Mouse (Mus musculus) thymus, adult 18-20 months (tissue): Measurements from ENCODE around the gene Gm5901.
"Not testable (repeated sequence)": the region's sequence is repeated elsewhere in the genome, so short reads cannot be mapped to it uniquely, and the experiment has no call there.

Source experiments
- DNase-seq, 2 experiments: peaks; one replicate each; pipeline ENCODE4 v3.0.0; 2022; ENCODE audit warnings: mixed read lengths in 2 of 2

Gm5901 gene

GRCm38 (mm10) chr7:105374866-105375265 is at the start of gene Gm5901:
Gene Gm5901, plus strand, starts transcription at chr7:105375038.
- no peak for DNase-seq

GRCm38 (mm10) chr7:105325302-105325701 is 49.5 kb upstream of the Gm5901 start:
- DNase-seq: no peak

- DNase-seq: no peak
Measured at GRCm38 (mm10) chr7:105334004-105334403, 40.8 kb upstream of the Gm5901 start, which contains the start of gene Olfr690. Gene Olfr690, minus strand, starts transcription at chr7:105334104.

DNA sequence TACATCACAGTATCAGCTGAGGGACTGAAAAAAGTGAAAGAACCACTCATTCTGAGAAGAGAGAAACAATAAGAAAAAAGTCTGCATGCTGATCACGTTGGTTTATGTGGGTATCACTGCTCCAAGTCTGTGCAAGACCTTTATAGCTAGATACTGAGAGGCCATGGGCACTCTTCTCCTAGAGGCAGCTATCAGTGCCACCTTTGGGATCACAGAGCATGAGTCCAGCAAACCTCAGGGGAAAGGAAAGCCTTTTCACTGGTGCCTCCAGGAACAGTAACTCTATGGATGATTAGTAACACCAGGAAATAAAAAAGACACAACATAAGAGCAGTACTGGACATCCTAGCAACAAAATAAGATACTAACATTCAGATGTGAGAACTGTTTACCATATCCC is 32.7 kb upstream of the Gm5901 start, which contains the start of gene Olfr691:
TSS of gene Olfr691 (minus strand) at position 101 of the 400 bp plus-strand sequence.
- DNase-seq: no peak

- DNase-seq: no peak
Measured at GRCm38 (mm10) chr7:105342752-105343151, 32.1 kb upstream of the Gm5901 start.

DNA sequence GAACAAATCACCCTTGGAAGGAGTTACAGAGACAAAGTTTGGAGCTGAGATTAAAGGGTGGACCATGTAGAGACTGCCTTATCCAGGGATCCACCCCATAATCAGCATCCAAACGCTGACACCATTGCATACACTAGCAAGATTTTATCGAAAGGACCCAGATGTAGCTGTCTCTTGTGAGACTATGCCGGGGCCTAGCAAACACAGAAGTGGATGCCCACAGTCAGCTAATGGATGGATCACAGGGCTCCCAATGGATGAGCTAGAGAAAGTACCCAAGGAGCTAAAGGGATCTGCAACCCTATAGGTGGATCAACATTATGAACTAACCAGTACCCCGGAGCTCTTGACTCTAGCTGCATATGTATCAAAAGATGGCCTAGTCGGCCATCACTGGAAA is 18.8 kb upstream of the Gm5901 start:
- not testable (repeated sequence) for DNase-seq

DNA sequence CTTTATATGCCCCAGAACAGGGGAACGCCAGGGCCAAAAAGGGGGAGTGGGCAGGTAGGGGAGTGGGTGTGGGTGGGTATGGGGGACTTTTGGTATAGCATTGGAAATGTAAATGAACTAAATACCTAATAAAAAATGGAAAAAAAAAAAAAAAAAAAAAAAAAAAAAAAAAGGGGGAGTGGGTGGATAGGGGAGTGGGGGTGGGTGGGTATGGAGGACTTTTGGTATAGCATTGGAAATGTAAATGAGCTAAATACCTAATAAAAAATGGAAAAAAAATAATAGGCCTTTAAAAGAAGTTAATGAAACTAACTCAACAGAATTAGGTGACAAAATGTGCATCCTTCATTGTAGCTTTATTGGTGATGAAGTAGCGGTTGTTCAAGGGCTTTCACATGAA is 18.4 kb upstream of the Gm5901 start:
- DNase-seq: not testable (repeated sequence)

DNA sequence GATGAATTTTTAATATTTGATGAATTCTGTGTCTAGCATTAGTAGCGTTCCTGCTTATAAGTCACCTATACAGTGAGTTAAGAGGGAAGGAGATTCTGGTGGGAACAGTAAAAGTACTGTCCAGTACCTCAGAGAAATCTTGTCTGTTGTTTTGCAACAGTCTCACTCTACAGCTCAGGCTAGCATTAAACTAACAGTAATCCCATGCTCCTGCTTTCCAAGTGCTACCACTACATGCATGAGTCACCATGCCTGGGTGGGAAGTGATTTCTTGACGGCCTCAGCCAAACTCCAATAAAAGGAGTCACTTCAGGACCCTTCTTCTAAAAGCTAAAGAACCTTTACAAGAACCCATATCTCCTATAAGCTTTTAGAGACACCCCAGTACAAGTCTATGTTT is 13.1 kb upstream of the Gm5901 start:
- no peak for DNase-seq

GRCm38 (mm10) chr7:105367268-105367667 is 7.6 kb upstream of the Gm5901 start:
- no peak for DNase-seq

- DNase-seq: no peak
Measured at GRCm38 (mm10) chr7:105367930-105368329, 6.9 kb upstream of the Gm5901 start, which contains the start of gene Olfr692. Gene Olfr692, plus strand, starts transcription at chr7:105368230.

- DNase-seq: no peak
Measured at GRCm38 (mm10) chr7:105368521-105368920, 6.3 kb upstream of the Gm5901 start.

GRCm38 (mm10) chr7:105372912-105373311 is 1.9 kb upstream of the Gm5901 start:
- no peak for DNase-seq

- DNase-seq: no peak
Measured at GRCm38 (mm10) chr7:105373509-105373908, 1.3 kb upstream of the Gm5901 start.

DNA sequence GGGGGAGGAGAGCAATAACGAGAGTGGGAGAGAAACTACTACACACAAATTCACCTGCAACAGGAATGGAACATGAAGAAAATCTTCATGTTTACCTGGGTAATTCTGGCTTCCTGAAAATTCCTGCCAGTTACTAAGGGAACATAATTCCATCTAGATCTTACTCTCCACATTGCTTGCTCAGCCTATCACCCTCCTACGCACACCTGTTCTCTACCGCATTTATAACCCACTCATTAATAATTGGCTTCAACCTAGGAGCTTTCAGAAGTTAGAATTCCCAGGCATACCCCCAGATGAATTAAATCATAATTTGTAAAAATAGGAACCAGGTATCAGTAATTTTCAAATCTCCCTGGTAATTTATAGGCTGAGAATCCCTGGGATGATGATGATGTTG is 862 bp upstream of the Gm5901 start:
- DNase-seq: no peak

DNA sequence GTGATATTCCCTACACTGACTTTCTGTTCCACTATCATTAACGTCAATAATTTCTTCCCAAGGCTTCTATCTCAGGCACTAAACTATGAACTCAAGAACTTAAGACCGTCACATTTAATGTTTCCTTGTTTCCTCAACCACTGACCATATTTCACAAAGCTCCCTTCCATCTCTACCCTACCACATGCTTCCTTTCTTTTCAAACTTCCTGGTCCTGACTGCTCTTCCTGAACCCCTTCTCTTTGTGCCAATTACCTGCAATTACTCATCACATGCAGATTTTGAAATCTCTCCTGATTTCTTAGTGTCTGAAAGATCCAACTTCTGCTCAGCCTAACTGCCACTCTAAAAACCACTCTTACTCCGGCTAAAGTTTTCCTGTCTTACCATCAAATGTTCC is 5.5 kb downstream of the Gm5901 start:
- no peak for DNase-seq

GRCm38 (mm10) chr7:105387696-105388095 is 12.9 kb downstream of the Gm5901 start:
- no peak for DNase-seq

GRCm38 (mm10) chr7:105390236-105390635 is 15.4 kb downstream of the Gm5901 start:
- no peak for DNase-seq

DNA sequence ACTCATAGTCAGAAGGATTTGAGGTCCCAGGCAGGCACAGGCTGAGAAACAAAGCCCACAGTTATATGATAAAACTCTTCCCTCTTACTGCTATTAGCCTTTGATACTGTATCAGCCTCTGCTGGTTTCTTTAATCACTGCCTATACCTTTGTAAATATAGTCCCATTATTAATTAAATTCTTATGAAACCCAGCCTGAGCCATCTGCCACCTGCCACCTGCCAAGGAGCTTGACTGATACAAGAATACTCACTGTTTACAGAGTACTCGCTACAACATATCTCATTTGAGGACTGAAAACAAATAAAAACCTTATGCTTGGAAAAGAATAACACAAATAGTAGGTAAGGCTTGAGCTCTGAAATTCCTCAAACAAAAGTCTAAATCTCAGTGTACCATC is 19.8 kb downstream of the Gm5901 start:
- DNase-seq: no peak

DNA sequence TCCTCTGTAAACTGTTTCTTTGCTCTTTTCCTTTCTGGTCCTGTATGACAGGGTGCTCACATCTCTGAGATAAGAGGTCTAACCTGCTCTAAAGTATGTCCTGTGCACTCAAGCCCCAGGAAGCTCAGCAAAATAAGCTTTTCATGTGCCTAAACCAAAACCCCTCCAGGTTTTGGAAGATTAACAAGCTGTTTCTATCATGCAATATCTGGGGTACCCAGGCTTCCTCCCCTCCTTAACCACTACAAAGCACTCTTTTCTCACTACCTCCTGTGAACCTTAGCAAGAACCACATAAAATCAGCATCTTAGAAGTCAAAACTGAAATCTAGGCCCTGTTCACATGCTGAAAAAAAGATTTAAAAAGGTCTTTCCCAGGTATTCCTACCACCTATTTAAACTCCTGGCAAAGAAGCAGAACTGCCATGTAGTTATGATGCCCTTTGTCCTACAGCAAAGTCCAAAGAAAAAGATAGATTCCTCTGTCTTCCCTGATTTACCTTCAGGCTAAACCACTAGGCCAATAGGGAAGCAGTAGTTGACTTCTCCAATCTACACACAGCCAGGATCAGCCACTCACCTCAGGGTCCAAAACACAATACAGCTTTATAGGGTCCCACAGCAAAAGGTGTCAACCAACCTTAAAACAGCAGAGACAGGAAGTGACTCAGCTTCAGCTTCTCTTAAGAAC is 20.4 kb downstream of the Gm5901 start:
- DNase-seq: no peak

DNA sequence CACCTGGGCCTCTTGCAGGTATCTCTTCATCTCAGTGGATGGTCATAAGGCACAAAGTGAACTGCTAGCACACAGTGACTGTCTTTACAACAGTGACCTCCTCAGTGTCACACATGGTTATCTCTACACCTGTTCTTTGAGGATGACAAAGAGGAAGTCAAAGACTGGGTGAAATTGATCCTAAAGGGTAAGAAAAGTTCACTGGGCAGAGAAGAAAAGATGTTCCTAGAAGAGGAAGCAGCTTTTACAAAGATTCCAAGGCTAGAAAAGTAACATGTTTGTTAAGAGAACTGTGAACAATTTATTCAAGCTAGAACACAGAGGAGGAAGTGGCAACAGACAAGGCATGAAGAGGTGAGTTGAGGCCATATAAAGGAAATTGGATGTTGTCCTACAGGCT is 21.3 kb downstream of the Gm5901 start:
- DNase-seq: no peak

- DNase-seq: peak in 1 of 2 experiments; percentile 13
Measured at GRCm38 (mm10) chr7:105399058-105399934, 24.5 kb downstream of the Gm5901 start.

GRCm38 (mm10) chr7:105399935-105400624 is 25.2 kb downstream of the Gm5901 start, which contains the start of gene Fam160a2:
Gene Fam160a2, minus strand, starts transcription at chr7:105400054.
- peak; percentile 94 to 95 for DNase-seq

DNA sequence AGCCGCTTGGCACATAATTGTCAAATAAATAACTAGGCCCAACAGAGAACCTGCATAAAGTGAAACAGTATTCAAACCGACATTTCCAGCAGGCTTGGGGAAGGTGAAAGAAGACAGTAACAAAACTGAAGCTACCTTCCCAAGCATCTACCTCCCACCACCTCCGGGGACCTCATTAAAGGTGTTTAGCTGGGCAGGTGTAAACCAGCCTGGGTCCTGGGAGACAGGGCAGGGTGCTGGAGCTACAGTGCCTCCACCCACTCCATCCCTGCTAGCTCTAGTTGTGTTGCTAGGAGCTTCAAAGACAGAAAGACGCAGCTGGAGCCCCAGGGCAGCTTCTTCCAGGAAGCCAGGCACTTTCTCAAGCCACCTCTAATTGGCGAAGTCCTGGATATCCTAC is 29.4 kb downstream of the Gm5901 start, which contains the start of gene Cnga4:
TSS of gene Cnga4 (plus strand) at position 301 of the 400 bp plus-strand sequence.
- DNase-seq: no peak
